Comparison of ENCODE assay signal across 10 mouse cellular contexts in genomic region chr6:50776236-50776832, GRCm38 (mm10).
DNase-seq lines count a peak whose midpoint lies in the region; ATAC-seq and TF ChIP-seq lines count a peak whose summit lies in the region.
"Had no signal": no experiment of that assay in that cellular context is flagged by ENCODE, and none has a peak within 500 bp of the region (broad histone marks: within the 10 kb centered on the region; RNA-seq: fewer than 3 reads in every experiment).

No protein-coding gene starts in this region.

- no peak overlapping the region for H3K4me3 ChIP-seq in forebrain, embryonic 14.5 days (ENCODE audit: low read depth, low read length)
- H3K4me3 ChIP-seq in liver, postnatal 0 days (ENCODE audit: low read depth, low read length), result no peak overlapping the region

- no peaks in the 10 kb centered on the region for H3K9me3 ChIP-seq in forebrain, embryonic 14.5 days (replicated peaks; ENCODE audit: control insufficient read depth, low read length)
- no peaks in the 10 kb centered on the region for H3K9me3 ChIP-seq in liver, postnatal 0 days (ENCODE audit: low read length)

- TF ChIP-seq CTCF in liver, postnatal 0 days (IDR thresholded peaks at IDR 0.05; ENCODE audit: low read depth), result no peak

- 19% methylated on average over 11 of the region's 11 CpGs for WGBS in forebrain, embryonic 14.5 days
- 64% methylated on average over 11 of the region's 11 CpGs for WGBS in liver, postnatal 0 days (ENCODE audit: insufficient replicate concordance)

- peak overlapping the region; percentile 26 for H3K4me2 ChIP-seq in forebrain, embryonic 14.5 days (ENCODE audit: low read length)
- no peak overlapping the region for H3K4me2 ChIP-seq in liver, postnatal 0 days (ENCODE audit: low read depth, low read length)

- peak; percentile 13 for DNase-seq in retina, postnatal 1 day
- no peak for DNase-seq in retina, embryonic 14.5 days (ENCODE audit: low spot score)
- DNase-seq in forebrain, embryonic 14.5 days (ENCODE audit: low spot score), result peak; percentile 51
- peak; percentile 51 for DNase-seq in mesoderm, embryonic 11.5 days (ENCODE audit: low read depth, low spot score)
- DNase-seq in gastrocnemius, postnatal 4 days (ENCODE audit: low spot score in 2 of 2), result no peak
- no peak for DNase-seq in heart, adult 18-20 months
- no peak for DNase-seq in liver, postnatal 0 days
- DNase-seq: gastrocnemius, postnatal 10 days; spleen, adult 18-20 months had no signal

- peak overlapping the region; percentile 88 for H3K27ac ChIP-seq in forebrain, embryonic 14.5 days (ENCODE audit: low read depth, low read length)
- H3K27ac ChIP-seq in liver, postnatal 0 days (ENCODE audit: low read depth), result no peak overlapping the region

- peak overlapping the region; percentile 4; the same call in 1 of the 2 replicates for H3K9ac ChIP-seq in forebrain, embryonic 14.5 days (ENCODE audit: low read length)
- H3K9ac ChIP-seq in liver, postnatal 0 days (replicated peaks), result no peak overlapping the region

- no peak for TF ChIP-seq EP300 in liver, postnatal 0 days (IDR thresholded peaks at IDR 0.05; ENCODE audit: low read depth)

- H3K4me1 ChIP-seq in forebrain, embryonic 14.5 days (ENCODE audit: control insufficient read depth, insufficient read depth, low read length), result peaks cover 31% of the 10 kb centered on the region
- peaks cover 7% of the 10 kb centered on the region; the same call in 1 of the 2 replicates for H3K4me1 ChIP-seq in liver, postnatal 0 days (ENCODE audit: insufficient read depth)

- peak; percentile 22 for ATAC-seq in forebrain, embryonic 14.5 days
- no peak for ATAC-seq in liver, postnatal 0 days
- no peak for ATAC-seq in erythroid progenitor cell, adult 5-6 weeks (replicated peaks; ENCODE audit: low FRiP score, poor library complexity, severe bottlenecking)

- H3K27me3 ChIP-seq in forebrain, embryonic 14.5 days (replicated peaks; ENCODE audit: control insufficient read depth, insufficient read depth, low read length), result no peaks in the 10 kb centered on the region
- no peaks in the 10 kb centered on the region for H3K27me3 ChIP-seq in liver, postnatal 0 days (ENCODE audit: insufficient read depth, low read length)

- no peaks in the 10 kb centered on the region for H3K36me3 ChIP-seq in forebrain, embryonic 14.5 days (ENCODE audit: control insufficient read depth, insufficient read depth, low read length)
- H3K36me3 ChIP-seq in liver, postnatal 0 days (replicated peaks; ENCODE audit: insufficient read depth, low read length), result no peaks in the 10 kb centered on the region

Comparison
In these comparisons a context has a peak if more than half of its experiments do, and no peak if none do; other contexts are left out.
1. DNase-seq: peak in retina, postnatal 1 day (single experiment), forebrain, embryonic 14.5 days (single experiment) and mesoderm, embryonic 11.5 days (single experiment); none in retina, embryonic 14.5 days (single experiment), gastrocnemius, postnatal 4 days (0 of 2), heart, adult 18-20 months (0 of 2) and liver, postnatal 0 days (single experiment).